Mouse (Mus musculus) limb, embryonic 13.5 days (tissue): ENCODE measurements around the gene Aktip. TPM values are rescaled to one million over a fixed set of nuclear protein-coding genes. Genes with fewer than 3 reads are reported as not detected.
A peak's percentile ranks its signal among the peaks of the same experiment; 100 is the strongest.

ENCODE experiments used
- ATAC-seq: fragments of 200-750 bp; cut with Nextera tagmentation; 2 replicates; pipeline ENCODE4 v1.8.0; 2017; ENCODE audit warnings: low read depth, moderate number of reproducible peaks, moderate TSS enrichment; ENCODE audit not compliant: low FRiP score
- H3K27ac ChIP-seq: fragments of 300-500 bp; sonication (generic); 2 replicates; pipeline ENCODE4 v1.5.1; 2015; ENCODE audit warnings: inconsistent platforms, mild to moderate bottlenecking, moderate library complexity
- H3K27me3 ChIP-seq: fragments of 300-500 bp; sonication (generic); 2 replicates; pipeline ENCODE4 v1.6.1; 2015; ENCODE audit warnings: mild to moderate bottlenecking, inconsistent platforms
- H3K36me3 ChIP-seq: fragments of 300-500 bp; sonication (generic); 2 replicates; pipeline ENCODE4 v1.6.1; 2015; ENCODE audit warnings: inconsistent platforms, mild to moderate bottlenecking, moderate library complexity
- H3K4me1 ChIP-seq: fragments of 300-500 bp; sonication (generic); 2 replicates; pipeline ENCODE4 v1.6.1; 2015; ENCODE audit warnings: inconsistent platforms
- H3K4me2 ChIP-seq: fragments of 300-500 bp; sonication (generic); replicated peaks from 2 replicates; pipeline ENCODE4 v1.6.1; 2015; ENCODE audit warnings: inconsistent platforms, mild to moderate bottlenecking, moderate library complexity
- H3K4me3 ChIP-seq: fragments of 300-500 bp; sonication (generic); 2 replicates; pipeline ENCODE4 v1.5.1; 2015; ENCODE audit warnings: moderate library complexity, mild to moderate bottlenecking, inconsistent platforms
- H3K9ac ChIP-seq: fragments of 300-500 bp; sonication (generic); 2 replicates; pipeline ENCODE4 v1.6.1; 2015; ENCODE audit warnings: mild to moderate bottlenecking, inconsistent platforms
- H3K9me3 ChIP-seq: fragments of 300-500 bp; sonication (generic); 2 replicates; pipeline ENCODE4 v1.6.1; 2016; ENCODE audit warnings: inconsistent platforms
- WGBS: fragments of 180-500 bp; shearing (Covaris S2); methylation state at CpG from one replicate; pipeline ENCODE4 v1.1.7; 2015; 5-methylcytosine and 5-hydroxymethylcytosine counted together
- polyA plus RNA-seq: library from polyadenylated mRNA; unstranded; fragments of >200 nt; fragmentation: Nextera tagmentation; extraction: Ambion mirVana; gene quantifications from 2 replicates; pipeline ENCODE4 v1.2.1, GENCODE M21; 2015

The Aktip gene
- polyA plus RNA-seq, 1 experiment from 2014 or later, result 53.4 TPM

GRCm38 (mm10) chr8:91214287-91214686 lies 14.5 kb upstream of the Aktip start:
- ATAC-seq, result no peak
- Histone ChIP-seq H3K9me3 (no peaks in the 10 kb centered on the region), H3K27ac (no peak overlapping the region), H3K36me3 (peaks cover 6% of the 10 kb centered on the region; the same call in 1 of the 2 replicates), H3K4me3 (no peak overlapping the region), H3K9ac (no peak overlapping the region), H3K4me2 (no peak overlapping the region), H3K27me3 (no peaks in the 10 kb centered on the region), H3K4me1 (no peaks in the 10 kb centered on the region)
- WGBS, result 70% methylated on average over 3 of the region's 3 CpGs

DNA sequence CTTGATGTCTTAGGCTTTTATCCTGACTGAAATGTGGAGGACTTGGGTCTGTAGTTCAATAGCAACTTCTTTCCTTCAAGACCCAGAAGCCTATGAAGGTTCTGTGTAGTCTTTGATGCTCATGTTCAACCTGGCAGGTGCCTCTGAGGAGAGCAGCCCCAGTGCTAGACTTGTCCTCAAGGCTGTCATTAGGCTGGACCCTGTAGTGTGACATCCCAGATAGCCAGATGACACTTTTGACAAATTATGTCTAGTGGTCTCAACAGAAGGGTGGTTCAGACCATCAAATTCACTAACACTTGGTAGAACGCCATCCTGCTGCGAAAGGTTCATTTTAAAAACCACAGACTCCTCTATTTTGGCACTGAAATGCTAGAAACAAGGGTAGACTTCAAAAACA lies 13.2 kb upstream of the Aktip start:
- no peak for ATAC-seq
- 85% methylated on average over 2 of the region's 2 CpGs for WGBS

GRCm38 (mm10) chr8:91209658-91210057 lies 9.9 kb upstream of the Aktip start:
- Histone ChIP-seq H3K4me1 (no peaks in the 10 kb centered on the region), H3K27ac (no peak overlapping the region), H3K4me3 (no peak overlapping the region), H3K27me3 (no peaks in the 10 kb centered on the region), H3K36me3 (no peaks in the 10 kb centered on the region), H3K9me3 (no peaks in the 10 kb centered on the region), H3K4me2 (no peak overlapping the region), H3K9ac (no peak overlapping the region)
- ATAC-seq, result no peak
- WGBS, result 83% methylated on average over 3 of the region's 3 CpGs

More for the DNA sequence above, 13.2 kb upstream of the Aktip start:
- no peak overlapping the region for H3K4me3 ChIP-seq
- H3K4me1 ChIP-seq, result no peaks in the 10 kb centered on the region
- no peaks in the 10 kb centered on the region for H3K9me3 ChIP-seq
- H3K27me3 ChIP-seq, result no peaks in the 10 kb centered on the region
- H3K27ac ChIP-seq, result no peak overlapping the region
- H3K4me2 ChIP-seq, result no peak overlapping the region
- no peak overlapping the region for H3K9ac ChIP-seq
- peaks cover under 1% of the 10 kb centered on the region; the same call in 1 of the 2 replicates for H3K36me3 ChIP-seq

- Histone ChIP-seq H3K27ac (no peak overlapping the region), H3K4me1 (no peaks in the 10 kb centered on the region), H3K4me3 (no peak overlapping the region), H3K9ac (no peak overlapping the region), H3K36me3 (no peaks in the 10 kb centered on the region), H3K9me3 (no peaks in the 10 kb centered on the region), H3K27me3 (no peaks in the 10 kb centered on the region), H3K4me2 (no peak overlapping the region)
- ATAC-seq, result no peak
- 63% methylated on average over 2 of the region's 2 CpGs for WGBS
These were observed 7.9 kb upstream of the Aktip start for GRCm38 (mm10) chr8:91207676-91208075.

DNA sequence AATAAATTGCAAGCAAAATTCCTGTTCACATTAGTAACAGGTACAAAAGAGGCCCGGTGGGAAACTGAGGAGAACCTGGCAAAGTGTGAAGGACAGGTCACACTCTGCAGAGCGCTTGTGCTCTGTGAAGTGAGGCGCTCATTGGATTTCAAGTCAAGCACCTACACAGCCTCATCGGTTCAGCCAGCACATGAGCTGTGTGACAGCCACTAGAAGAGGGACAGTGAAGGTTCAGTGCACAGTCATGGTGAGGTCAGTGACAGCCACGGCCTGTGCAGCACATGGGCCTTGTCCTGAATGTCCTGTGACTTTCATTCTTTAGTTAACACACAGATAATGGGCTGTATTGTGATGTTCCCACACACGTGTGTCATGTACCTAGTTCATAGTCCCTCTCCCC lies 6.1 kb upstream of the Aktip start:
- no peak for ATAC-seq
- 86% methylated on average over 6 of the region's 6 CpGs for WGBS
- no peak overlapping the region for H3K4me2 ChIP-seq
- H3K36me3 ChIP-seq, result no peaks in the 10 kb centered on the region
- no peak overlapping the region for H3K4me3 ChIP-seq
- no peaks in the 10 kb centered on the region for H3K27me3 ChIP-seq
- no peak overlapping the region for H3K27ac ChIP-seq
- H3K9ac ChIP-seq, result no peak overlapping the region
- no peaks in the 10 kb centered on the region for H3K4me1 ChIP-seq
- no peaks in the 10 kb centered on the region for H3K9me3 ChIP-seq

- H3K9ac ChIP-seq, result no peak overlapping the region
- H3K4me2 ChIP-seq, result no peak overlapping the region
- H3K27ac ChIP-seq, result no peak overlapping the region
- 76% methylated on average over 2 of the region's 2 CpGs for WGBS
- H3K9me3 ChIP-seq, result no peaks in the 10 kb centered on the region
- ATAC-seq, result no peak
- no peaks in the 10 kb centered on the region for H3K27me3 ChIP-seq
- H3K4me1 ChIP-seq, result peaks cover 13% of the 10 kb centered on the region
- H3K4me3 ChIP-seq, result no peak overlapping the region
- no peaks in the 10 kb centered on the region for H3K36me3 ChIP-seq
These were observed 1.4 kb upstream of the Aktip start for GRCm38 (mm10) chr8:91201184-91201583.

DNA sequence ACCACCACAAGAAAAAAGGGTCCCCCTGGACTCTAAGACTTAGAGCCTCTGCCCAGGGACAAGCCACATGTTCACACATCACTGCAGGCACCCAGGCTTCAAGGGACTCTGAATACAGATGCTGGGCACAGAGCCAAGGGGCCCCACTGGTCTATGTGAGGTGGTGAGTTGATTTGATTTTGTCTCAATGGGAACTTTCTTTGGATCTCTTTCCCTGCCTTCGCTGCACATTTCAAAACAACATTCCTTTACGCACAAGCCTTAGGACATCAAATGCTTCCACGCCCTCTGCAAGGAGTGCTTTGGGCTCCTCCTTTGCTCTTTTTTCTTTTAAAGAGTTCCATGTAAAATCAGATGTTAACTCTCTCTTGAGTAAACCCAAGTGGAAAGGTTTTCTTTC lies 1.7 kb downstream of the Aktip start:
- Histone ChIP-seq H3K27ac (no peak overlapping the region), H3K9me3 (no peaks in the 10 kb centered on the region), H3K9ac (no peak overlapping the region), H3K4me3 (no peak overlapping the region), H3K4me1 (peaks cover 13% of the 10 kb centered on the region), H3K27me3 (peaks cover 27% of the 10 kb centered on the region), H3K36me3 (no peaks in the 10 kb centered on the region), H3K4me2 (no peak overlapping the region)
- 45% methylated on average over 3 of the region's 3 CpGs for WGBS
- no peak for ATAC-seq

GRCm38 (mm10) chr8:91197233-91197632 lies 2.5 kb downstream of the Aktip start:
- no peak overlapping the region for H3K9ac ChIP-seq
- H3K27me3 ChIP-seq, result peaks cover 33% of the 10 kb centered on the region
- no peaks in the 10 kb centered on the region for H3K36me3 ChIP-seq
- H3K4me1 ChIP-seq, result peaks cover 13% of the 10 kb centered on the region
- WGBS, result 73% methylated on average over 5 of the region's 5 CpGs
- no peak overlapping the region for H3K27ac ChIP-seq
- H3K9me3 ChIP-seq, result no peaks in the 10 kb centered on the region
- ATAC-seq, result no peak
- H3K4me2 ChIP-seq, result no peak overlapping the region
- no peak overlapping the region for H3K4me3 ChIP-seq

DNA sequence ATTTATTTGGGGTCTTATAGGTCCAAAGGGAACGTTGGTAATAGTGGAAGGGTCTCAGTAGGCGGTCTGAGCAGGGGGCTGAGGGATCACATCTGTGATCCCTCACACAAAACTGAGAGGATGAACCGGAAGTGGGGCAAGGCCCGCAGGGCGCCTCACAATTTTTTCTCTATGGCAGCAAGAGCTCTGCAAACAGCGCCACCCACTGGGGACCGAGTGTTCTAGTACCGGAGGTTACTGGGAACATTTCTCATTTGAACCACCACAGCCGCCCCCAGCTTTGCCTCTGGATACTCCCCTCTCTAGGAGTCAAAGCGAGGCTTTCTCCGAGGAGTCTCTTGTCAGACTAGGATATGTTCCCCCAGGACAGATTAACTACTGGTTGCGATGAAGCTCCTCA lies 3.1 kb downstream of the Aktip start:
- ATAC-seq, result no peak
- Histone ChIP-seq H3K36me3 (no peaks in the 10 kb centered on the region), H3K4me3 (no peak overlapping the region), H3K4me1 (peaks cover 13% of the 10 kb centered on the region), H3K9ac (no peak overlapping the region), H3K4me2 (no peak overlapping the region), H3K27me3 (peaks cover 38% of the 10 kb centered on the region), H3K9me3 (no peaks in the 10 kb centered on the region), H3K27ac (no peak overlapping the region)
- WGBS, result 81% methylated on average over 12 of the region's 12 CpGs

- no peak for ATAC-seq
- no peaks in the 10 kb centered on the region for H3K36me3 ChIP-seq
- no peak overlapping the region for H3K4me3 ChIP-seq
- peaks cover 22% of the 10 kb centered on the region for H3K4me1 ChIP-seq
- H3K27me3 ChIP-seq, result peaks cover 55% of the 10 kb centered on the region
- H3K9me3 ChIP-seq, result no peaks in the 10 kb centered on the region
- H3K27ac ChIP-seq, result no peak overlapping the region
- WGBS, result 93% methylated on average over 2 of the region's 2 CpGs
- no peak overlapping the region for H3K9ac ChIP-seq
- H3K4me2 ChIP-seq, result no peak overlapping the region
These were observed 5.7 kb downstream of the Aktip start for GRCm38 (mm10) chr8:91194081-91194480.

DNA sequence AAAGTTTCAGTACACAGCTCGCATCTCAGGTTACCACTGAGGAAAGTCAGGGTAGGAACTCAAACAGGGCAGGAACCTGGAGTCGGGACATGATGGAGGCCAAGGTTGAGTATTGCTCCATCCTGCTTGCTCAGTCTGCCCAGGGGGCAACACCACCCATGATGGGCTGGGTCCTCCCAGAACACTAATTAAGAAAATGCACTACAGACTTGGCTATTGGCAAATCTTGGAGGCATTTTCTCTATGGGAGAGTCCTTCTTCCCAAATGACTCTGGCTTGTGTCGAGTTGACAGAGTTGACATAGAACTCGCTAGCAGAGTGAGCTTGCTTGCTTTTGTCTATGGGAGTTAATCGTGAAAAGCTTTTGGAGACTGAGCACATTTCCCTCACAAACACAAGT lies 6.8 kb downstream of the Aktip start:
- Histone ChIP-seq H3K9ac (no peak overlapping the region), H3K4me3 (no peak overlapping the region), H3K9me3 (no peaks in the 10 kb centered on the region), H3K27me3 (peaks cover 66% of the 10 kb centered on the region), H3K36me3 (no peaks in the 10 kb centered on the region), H3K4me1 (peaks cover 19% of the 10 kb centered on the region), H3K27ac (no peak overlapping the region), H3K4me2 (no peak overlapping the region)
- WGBS, result 72% methylated on average over 5 of the region's 5 CpGs
- ATAC-seq, result no peak

GRCm38 (mm10) chr8:91190816-91191340 lies 8.9 kb downstream of the Aktip start:
- H3K4me3 ChIP-seq, result peak overlapping the region; percentile 22; the same call in 1 of the 2 replicates
- peaks cover 67% of the 10 kb centered on the region for H3K27me3 ChIP-seq
- 0 out of 2 replicates have a peak overlapping the region, but pooled peaks have one; percentile 3 for H3K27ac ChIP-seq
- H3K9me3 ChIP-seq, result no peaks in the 10 kb centered on the region
- H3K36me3 ChIP-seq, result no peaks in the 10 kb centered on the region
- H3K9ac ChIP-seq, result peak overlapping the region; percentile 15; the same call in 1 of the 2 replicates
- ATAC-seq, result peak; percentile 57
- H3K4me1 ChIP-seq, result peaks cover 15% of the 10 kb centered on the region
- under 1% methylated on average over 17 of the region's 17 CpGs for WGBS
- H3K4me2 ChIP-seq, result peak overlapping the region; percentile 57

GRCm38 (mm10) chr8:91188152-91188551 lies 11.6 kb downstream of the Aktip start:
- 59% methylated on average over 11 of the region's 11 CpGs for WGBS
- Histone ChIP-seq H3K4me2 (no peak overlapping the region), H3K4me1 (peaks cover 16% of the 10 kb centered on the region), H3K36me3 (no peaks in the 10 kb centered on the region), H3K9ac (no peak overlapping the region), H3K27ac (no peak overlapping the region), H3K27me3 (peaks cover 41% of the 10 kb centered on the region), H3K9me3 (peaks cover 6% of the 10 kb centered on the region; the same call in 1 of the 2 replicates), H3K4me3 (no peak overlapping the region)
- no peak for ATAC-seq
